Mouse (Mus musculus): ENCODE data around the gene Glod4. TPM values are rescaled to one million over a fixed set of nuclear protein-coding genes. Genes with fewer than 3 reads are reported as not detected.

Gene Glod4
- polyA plus RNA-seq, 1 experiment: 11.9 TPM

DNA sequence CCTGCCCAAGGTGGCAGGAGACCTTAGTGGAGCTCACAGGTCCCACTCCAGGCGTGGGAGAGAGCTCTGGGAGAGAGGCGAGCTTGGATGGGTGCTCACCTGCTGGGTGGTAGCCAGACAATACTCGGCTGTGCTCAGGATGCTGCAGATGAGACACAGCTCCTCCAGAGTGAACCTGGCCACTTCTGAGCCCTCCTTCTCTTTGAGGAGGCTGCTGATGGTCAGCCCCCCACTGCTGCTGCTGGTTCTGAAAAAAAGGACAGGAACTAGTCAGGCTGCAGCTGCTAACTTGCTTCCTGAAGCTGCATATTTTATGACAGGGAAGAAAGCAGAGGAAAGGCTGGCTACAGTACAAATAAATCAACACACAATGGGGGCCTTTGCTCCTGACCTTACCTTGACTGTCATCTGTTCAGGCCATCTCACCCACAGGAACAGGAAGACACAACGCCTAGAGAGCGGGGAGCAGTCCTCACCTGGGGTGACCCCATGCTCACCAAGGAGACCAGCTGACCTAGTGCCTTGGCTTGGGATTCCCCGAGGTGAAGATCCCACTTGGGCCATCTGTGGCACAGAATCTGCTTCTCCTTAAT, 162.4 kb downstream of the Glod4 start:
- Histone ChIP-seq H3K4me3 (replicated peaks; ENCODE audit: extremely low read depth, low read depth, low read length) (no peak overlapping the region), H3K4me1 (ENCODE audit: control insufficient read depth, insufficient read depth, low read length) (no peaks in the 10 kb centered on the region)
- TF ChIP-seq CTCF (IDR thresholded peaks at IDR 0.05; ENCODE audit: insufficient read depth, low read length) (no peak), POLR2A (IDR thresholded peaks at IDR 0.05; ENCODE audit: borderline replicate concordance, extremely low read depth, low read depth, low read length) (no peak)
- WGBS: 64% methylated on average over 6 of the region's 6 CpGs
- DNase-seq: no peak

DNA sequence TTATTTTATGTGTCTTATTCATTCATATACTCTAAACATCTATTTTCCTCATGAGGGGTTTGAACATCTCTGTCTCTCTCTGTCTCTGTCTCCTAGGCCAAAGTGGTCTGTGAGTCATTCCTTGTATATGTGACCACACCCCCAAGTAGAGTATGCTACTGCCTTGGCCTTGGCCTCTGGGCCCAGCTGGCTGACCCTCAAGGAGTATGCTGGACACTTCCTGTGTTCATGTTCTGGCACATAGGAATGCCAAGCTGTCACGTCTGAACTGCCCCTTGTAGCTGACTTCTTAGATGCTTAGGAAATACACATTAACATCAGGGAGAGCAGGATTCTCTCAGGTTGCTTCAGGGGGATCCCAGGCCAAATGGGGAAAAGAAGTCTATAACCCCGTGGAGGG, 163.2 kb downstream of the Glod4 start:
- DNase-seq: no peak
- Histone ChIP-seq H3K4me1 (ENCODE audit: control insufficient read depth, insufficient read depth, low read length) (no peaks in the 10 kb centered on the region), H3K4me3 (replicated peaks; ENCODE audit: extremely low read depth, low read depth, low read length) (no peak overlapping the region)
- TF ChIP-seq POLR2A (IDR thresholded peaks at IDR 0.05; ENCODE audit: borderline replicate concordance, extremely low read depth, low read depth, low read length) (no peak), CTCF (IDR thresholded peaks at IDR 0.05; ENCODE audit: insufficient read depth, low read length) (no peak)
- WGBS: 36% methylated on average over 2 of the region's 2 CpGs

DNA sequence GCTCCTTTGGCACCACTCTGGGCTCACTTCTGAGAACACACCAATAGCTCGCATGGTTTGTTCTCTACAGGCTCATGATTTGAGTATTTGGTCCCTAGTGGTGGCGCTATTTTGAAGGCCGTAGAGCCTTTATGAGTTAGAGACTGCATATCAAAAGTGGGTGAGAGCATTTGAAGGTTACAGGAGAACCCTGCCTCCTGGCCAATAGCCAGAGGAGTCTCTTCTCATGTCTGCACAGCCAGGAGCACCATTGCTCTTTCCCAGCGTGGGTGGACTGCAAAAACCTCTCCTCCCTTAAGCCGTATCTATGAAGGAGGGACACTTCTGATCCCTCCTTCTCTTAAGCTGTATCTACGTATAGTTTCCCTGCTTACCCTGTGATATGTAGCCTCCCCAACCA, 166.2 kb downstream of the Glod4 start:
- TF ChIP-seq POLR2A (IDR thresholded peaks at IDR 0.05; ENCODE audit: borderline replicate concordance, extremely low read depth, low read depth, low read length) (no peak), CTCF (IDR thresholded peaks at IDR 0.05; ENCODE audit: insufficient read depth, low read length) (no peak)
- WGBS: 89% methylated on average over 6 of the region's 6 CpGs
- DNase-seq: no peak
- Histone ChIP-seq H3K4me1 (ENCODE audit: control insufficient read depth, insufficient read depth, low read length) (no peaks in the 10 kb centered on the region), H3K4me3 (replicated peaks; ENCODE audit: extremely low read depth, low read depth, low read length) (no peak overlapping the region)

DNA sequence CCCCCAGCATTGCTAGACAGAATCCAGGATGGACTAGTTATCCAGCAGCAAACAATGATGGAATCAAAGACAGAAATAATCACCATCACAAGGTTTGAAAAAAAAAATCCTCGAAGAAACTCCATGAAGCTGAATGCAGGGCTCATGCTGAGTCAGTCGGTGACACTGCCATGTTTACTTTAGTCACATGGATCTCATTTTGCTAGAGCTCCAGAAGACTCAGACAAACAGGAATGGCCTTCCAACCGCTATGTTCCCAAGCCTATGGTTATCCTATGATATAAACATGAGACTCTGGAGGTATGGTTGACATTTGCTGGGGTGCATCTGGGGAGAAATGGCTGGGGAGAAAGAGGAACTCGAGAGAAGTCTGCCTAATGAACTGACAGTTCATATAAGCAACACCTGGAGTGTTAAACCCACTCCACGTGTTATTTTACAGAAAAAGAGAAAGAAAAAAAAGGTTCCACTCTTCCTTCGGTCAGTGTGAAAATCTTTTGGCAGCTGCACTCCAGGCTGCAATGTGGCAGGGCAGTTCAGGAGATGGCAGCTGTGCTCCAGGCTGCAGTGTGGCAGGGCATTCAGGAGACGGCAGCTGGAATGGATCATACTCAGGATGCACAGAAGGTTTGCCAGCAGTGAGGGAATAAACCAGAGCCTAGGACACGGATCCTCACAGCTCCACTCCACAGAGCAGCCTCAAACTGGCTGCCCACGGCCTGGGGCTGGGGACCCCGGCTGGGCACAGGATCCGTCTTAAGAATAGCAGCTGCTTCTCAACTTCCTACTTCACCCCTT, 169.0 kb downstream of the Glod4 start:
- DNase-seq: no peak
- WGBS: 49% methylated on average over 11 of the region's 11 CpGs
- TF ChIP-seq CTCF (IDR thresholded peaks at IDR 0.05; ENCODE audit: insufficient read depth, low read length) (no peak), POLR2A (IDR thresholded peaks at IDR 0.05; ENCODE audit: borderline replicate concordance, extremely low read depth, low read depth, low read length) (no peak)
- Histone ChIP-seq H3K4me1 (ENCODE audit: control insufficient read depth, insufficient read depth, low read length) (no peaks in the 10 kb centered on the region), H3K4me3 (replicated peaks; ENCODE audit: extremely low read depth, low read depth, low read length) (no peak overlapping the region)

Other genes with a start within 250 kb of the Glod4 start
- gene 1700016K19Rik, start 243.8 kb downstream of the Glod4 start, polyA plus RNA-seq (2012; rRNA removed): 13.6 and 14.8 TPM in 2 replicates
- 15.6 and 16.0 TPM in 2 replicates for gene Rflnb, start 215.9 kb downstream of the Glod4 start, polyA plus RNA-seq (2012; rRNA removed)
- 16.3 and 22.2 TPM in 2 replicates for gene Vps53, start 64.1 kb downstream of the Glod4 start, polyA plus RNA-seq (2012; rRNA removed)
- 26.3 and 115 TPM in 2 replicates for gene Fam57a, start 64.1 kb downstream of the Glod4 start, polyA plus RNA-seq (2012; rRNA removed)
- gene Dbil5, start 26.1 kb downstream of the Glod4 start, polyA plus RNA-seq (2012; rRNA removed): 0.76 TPM in 1 of 2 replicates, not detected in the other
- gene Gemin4, start 26.1 kb downstream of the Glod4 start, polyA plus RNA-seq (2012; rRNA removed): 5.7 and 6.6 TPM in 2 replicates
- gene Mrm3, start within 50 bp of the Glod4 start, polyA plus RNA-seq (2012; rRNA removed): 3.3 and 3.6 TPM in 2 replicates
- gene Nxn, start 155.4 kb upstream of the Glod4 start, polyA plus RNA-seq (2012; rRNA removed): 16.0 and 19.1 TPM in 2 replicates
- 9.8 and 10.5 TPM in 2 replicates for gene Timm22, start 163.2 kb upstream of the Glod4 start, polyA plus RNA-seq (2012; rRNA removed)

Measured in lung, adult 2 months (tissue).